Mouse (Mus musculus): Measurements from ENCODE around the gene Mllt3.

Mllt3 gene

GRCm38 (mm10) chr4:87781971-87782370 is 251.2 kb downstream of the Mllt3 start:
- DNase-seq (ENCODE audit: low spot score in 2 of 2), result no peak

DNA sequence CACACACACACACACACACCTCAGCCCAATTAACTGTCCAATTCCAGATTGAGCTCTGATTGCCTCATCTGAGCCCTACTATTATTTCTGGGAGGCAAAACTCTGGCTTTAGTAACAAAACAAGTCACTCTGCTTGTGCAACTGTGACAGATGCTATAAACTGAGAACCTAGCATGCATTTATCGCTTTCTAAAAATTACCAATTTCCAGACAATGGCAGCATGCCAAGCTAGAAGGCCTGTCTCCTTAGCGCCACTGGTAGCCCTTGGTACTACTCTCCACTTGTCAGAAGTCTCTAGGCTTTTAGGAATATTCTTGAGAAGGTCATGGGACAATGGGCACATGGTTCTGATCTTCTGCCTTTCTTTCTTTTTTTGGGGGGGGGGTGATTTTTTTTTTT is 257.4 kb downstream of the Mllt3 start:
- no peak for DNase-seq (ENCODE audit: low spot score in 2 of 2)

DNA sequence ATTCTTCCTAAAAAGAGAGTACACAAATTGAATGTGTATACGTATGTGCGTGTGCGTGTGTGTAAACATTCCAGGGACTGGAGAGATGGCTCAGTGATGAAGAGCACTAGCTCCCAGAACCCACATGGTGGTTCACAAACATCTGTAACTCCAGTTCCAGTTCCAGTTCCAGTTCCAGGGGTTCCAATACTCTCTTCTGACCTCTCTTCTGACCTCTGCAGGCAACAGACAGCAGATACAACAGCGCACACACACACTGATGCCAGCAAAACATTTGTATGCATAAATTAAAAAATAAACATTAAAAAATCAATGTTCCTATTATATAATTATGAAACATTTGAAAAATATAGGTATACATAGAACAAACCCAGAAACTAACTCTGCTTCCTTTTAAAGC is 258.6 kb downstream of the Mllt3 start:
- DNase-seq (ENCODE audit: low spot score in 2 of 2), result no peak

- DNase-seq (ENCODE audit: low spot score in 2 of 2), result no peak
These were observed 265.2 kb downstream of the Mllt3 start for GRCm38 (mm10) chr4:87767711-87768561.

DNA sequence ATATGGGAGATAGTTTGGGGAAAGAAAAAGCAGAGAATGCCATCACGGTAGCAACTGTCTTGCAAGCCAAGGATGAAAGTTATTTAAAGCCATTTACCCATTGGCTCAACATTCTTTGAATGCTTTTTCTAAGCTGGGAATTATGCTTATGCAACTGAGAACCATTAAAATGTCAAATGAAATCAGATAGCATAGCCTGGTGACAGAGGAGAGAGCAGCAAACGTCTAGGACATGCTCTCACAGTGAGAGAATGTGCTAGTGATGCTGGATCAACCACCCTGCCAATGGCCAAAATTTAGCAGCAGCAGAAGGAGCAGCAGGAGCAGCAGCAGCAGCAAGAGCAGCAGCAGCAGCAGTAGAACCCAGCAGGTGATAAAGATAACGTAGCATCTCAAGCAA is 267.4 kb downstream of the Mllt3 start:
- no peak for DNase-seq (ENCODE audit: low spot score in 2 of 2)

- no peak for DNase-seq (ENCODE audit: low spot score in 2 of 2)
These were observed 272.1 kb downstream of the Mllt3 start for GRCm38 (mm10) chr4:87761075-87761474.

DNA sequence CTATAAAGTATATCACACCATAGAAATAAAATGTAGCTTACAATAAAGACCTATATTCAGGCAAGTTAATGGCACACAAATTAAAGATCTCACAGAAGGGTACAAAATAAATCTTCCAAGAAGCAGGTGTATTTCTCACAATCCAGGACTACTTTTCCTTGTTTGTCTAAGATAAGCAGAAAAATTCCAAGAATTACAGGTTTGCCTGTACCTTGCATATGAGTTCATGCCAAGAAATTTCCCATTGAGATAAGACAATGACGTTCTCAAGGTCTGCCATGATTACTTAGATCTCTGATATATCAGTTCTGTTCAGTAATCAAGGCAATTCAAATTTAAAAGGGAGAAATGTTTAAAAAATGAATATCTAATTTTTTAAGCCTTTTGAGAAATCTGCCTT is 272.9 kb downstream of the Mllt3 start:
- no peak for DNase-seq (ENCODE audit: low spot score in 2 of 2)

DNA sequence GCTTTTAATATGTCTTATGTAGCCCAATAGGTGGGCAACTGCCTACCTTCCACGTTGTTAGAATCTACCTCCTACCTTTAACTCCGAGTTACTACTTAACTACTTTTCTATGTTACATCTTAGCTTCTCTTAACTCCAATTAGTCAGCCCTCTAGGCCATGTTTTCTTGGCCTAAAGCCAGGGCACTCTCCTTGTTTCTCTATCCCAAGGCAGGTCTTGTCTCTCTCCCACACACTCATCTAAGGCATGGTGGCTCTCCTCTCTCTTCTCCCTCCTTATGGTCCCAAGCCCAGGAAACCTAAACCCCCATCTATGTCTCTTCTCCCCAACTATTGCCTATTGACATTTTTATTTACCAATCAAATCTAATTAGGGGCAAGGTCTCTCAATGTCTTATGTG is 273.5 kb downstream of the Mllt3 start:
- DNase-seq (ENCODE audit: low spot score in 2 of 2), result no peak

GRCm38 (mm10) chr4:87759110-87759509 is 274.1 kb downstream of the Mllt3 start:
- no peak for DNase-seq (ENCODE audit: low spot score in 2 of 2)

GRCm38 (mm10) chr4:87751515-87751864 is 281.7 kb downstream of the Mllt3 start:
- no peak for DNase-seq (ENCODE audit: low spot score in 2 of 2)

GRCm38 (mm10) chr4:87750856-87751514 is 282.2 kb downstream of the Mllt3 start:
- no peak for DNase-seq (ENCODE audit: low spot score in 2 of 2)

GRCm38 (mm10) chr4:87749532-87750234 is 283.5 kb downstream of the Mllt3 start:
- no peak for DNase-seq (ENCODE audit: low spot score in 2 of 2)

DNA sequence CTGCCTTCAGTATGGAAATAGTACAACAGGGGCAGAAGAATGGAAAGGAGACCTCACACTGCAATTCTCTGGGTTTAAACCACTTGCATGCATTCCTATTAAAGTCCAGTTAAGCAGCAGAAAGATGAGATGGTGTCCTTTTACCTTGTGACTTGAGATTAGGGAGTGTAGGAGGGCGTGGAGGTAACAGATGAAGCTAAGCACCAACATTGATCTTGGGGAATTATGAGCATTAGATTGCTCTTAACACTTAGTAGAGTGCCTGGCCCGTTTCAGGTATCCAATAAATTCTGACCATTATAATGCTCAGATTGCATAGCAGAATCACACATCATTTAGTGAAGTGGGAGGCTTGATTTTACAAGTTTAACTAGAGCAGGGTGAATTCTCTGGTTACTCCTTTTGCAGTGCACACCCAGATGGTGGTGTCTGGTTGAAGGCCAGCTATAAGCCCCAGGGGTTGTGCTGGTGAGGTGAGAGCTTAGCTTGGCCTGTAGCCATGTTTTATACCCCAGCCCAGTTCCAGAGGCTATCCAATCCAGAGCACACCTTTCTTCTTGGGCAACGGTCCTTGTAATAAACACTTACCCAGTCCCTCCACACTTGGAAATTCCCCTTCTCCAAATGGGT is 288.0 kb downstream of the Mllt3 start:
- no peak for DNase-seq (ENCODE audit: low spot score in 2 of 2)

DNA sequence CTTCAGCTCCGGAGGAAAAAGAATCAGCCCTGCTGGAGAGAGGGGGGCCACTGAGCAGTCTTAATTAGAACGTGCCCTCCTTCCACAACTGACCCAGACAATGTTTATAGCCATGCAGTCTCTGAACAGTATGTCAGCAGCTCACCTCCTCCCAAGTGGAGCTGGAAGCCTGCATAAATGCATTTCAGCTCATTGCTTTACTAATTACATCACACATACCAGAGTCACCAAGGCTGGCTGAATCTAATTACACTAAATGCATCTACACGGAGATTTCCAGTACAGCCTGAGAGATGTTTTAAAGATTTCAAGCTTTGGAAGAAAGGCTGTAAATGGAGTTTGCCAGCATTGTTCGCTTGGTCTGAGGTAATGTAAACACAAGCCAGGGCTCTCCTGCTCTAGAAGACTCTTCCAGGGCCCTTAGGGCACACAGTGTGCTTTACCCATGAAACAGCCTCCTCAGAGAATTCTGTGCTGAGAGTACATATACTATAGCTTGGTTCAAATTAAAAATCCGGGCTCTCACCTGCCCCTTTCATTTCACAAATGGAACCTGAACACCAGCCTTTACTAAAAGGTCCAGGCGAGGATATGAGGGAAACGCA is 293.5 kb downstream of the Mllt3 start:
- no peak for DNase-seq (ENCODE audit: low spot score in 2 of 2)

GRCm38 (mm10) chr4:87739104-87739503 is 294.1 kb downstream of the Mllt3 start:
- DNase-seq (ENCODE audit: low spot score in 2 of 2), result no peak

GRCm38 (mm10) chr4:87737201-87737806 is 295.9 kb downstream of the Mllt3 start:
- DNase-seq (ENCODE audit: low spot score in 2 of 2), result peak in 1 of 2 experiments; percentile 31

DNA sequence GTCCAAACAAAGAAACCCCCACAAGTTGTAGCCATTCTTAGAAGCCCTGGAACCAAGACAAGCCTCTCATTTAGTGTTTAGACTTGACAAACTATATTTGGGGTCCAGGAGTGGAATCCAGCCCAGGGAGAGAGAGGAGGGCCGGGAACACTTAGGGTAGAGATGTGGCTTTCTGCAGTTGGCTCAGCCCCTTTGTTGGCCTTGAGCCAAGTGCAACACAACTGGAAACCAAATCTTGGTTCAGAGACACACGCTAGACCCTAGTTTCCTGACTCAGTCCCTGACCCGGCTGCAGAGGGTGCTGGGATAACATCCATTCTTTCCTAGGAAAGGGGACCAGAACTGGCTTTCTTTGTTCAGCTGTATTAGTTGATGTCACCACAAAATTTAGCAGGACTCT is 296.4 kb downstream of the Mllt3 start:
- no peak for DNase-seq (ENCODE audit: low spot score in 2 of 2)

GRCm38 (mm10) chr4:87731118-87731672 is 302.0 kb downstream of the Mllt3 start:
- DNase-seq (ENCODE audit: low spot score in 2 of 2), result no peak

GRCm38 (mm10) chr4:87728581-87728980 is 304.6 kb downstream of the Mllt3 start:
- no peak for DNase-seq (ENCODE audit: low spot score in 2 of 2)

DNA sequence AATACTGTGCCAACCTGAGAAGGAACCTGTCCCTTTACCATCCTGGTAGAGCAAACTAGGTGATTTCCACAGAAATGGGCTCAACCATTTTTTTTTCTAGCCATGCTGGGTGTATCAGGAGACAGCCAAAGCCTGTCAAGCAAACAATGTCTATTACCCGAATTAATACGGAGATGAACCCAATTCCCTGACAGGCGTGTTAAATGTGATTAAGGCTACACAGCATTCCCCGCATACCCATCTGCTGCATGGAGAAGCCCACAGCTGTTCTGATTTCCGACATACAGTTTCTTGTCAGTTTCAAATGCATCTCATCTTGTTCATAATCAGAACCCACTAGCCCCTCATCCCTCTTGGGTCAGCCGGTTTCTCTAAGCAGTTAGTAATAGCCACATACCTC is 309.7 kb downstream of the Mllt3 start:
- no peak for DNase-seq (ENCODE audit: low spot score in 2 of 2)

Measured in urinary bladder, postnatal 4 days (tissue).